Mouse (Mus musculus) heart, embryonic 14.5 days (tissue): ENCODE results near the gene Olfr1395. TPM values are rescaled to one million over a fixed set of nuclear protein-coding genes. Genes with fewer than 3 reads are reported as not detected.
A peak's percentile ranks its signal among the peaks of the same experiment; 100 is the strongest.
"Not testable (repeated sequence)": the region's sequence is repeated elsewhere in the genome, so short reads cannot be mapped to it uniquely, and the experiment has no call there.

Experiments used
- ATAC-seq: fragments of 200-750 bp; cut with Nextera tagmentation; 2 replicates; pipeline ENCODE4 v1.8.0; 2017; ENCODE audit warnings: low read depth, moderate TSS enrichment; ENCODE audit not compliant: insufficient number of reproducible peaks, insufficient read depth, low FRiP score
- H3K27ac ChIP-seq, 2 experiments: fragments of 200-500 bp in 1 of 2; fragments of 300-500 bp in 1 of 2; sonication (generic) in 1 of 2; replicated peaks in 1 of 2; 2 replicates each; pipeline ENCODE4 v1.5.1; 2012 to 2014; ENCODE audit warnings: low read depth in 2 of 2, low read length in 2 of 2, control low read depth in 1 of 2, mild to moderate bottlenecking in 1 of 2, mixed read lengths in 1 of 2; ENCODE audit not compliant: control insufficient read depth in 1 of 2, insufficient read depth in 1 of 2
- H3K27me3 ChIP-seq: fragments of 300-500 bp; sonication (generic); 2 replicates; pipeline ENCODE4 v1.6.1; 2014; ENCODE audit warnings: mild to moderate bottlenecking, low read length, control low read depth; ENCODE audit not compliant: control insufficient read depth, insufficient read depth
- H3K36me3 ChIP-seq: fragments of 300-500 bp; sonication (generic); 2 replicates; pipeline ENCODE4 v1.6.1; 2014; ENCODE audit warnings: mild to moderate bottlenecking, control low read depth, low read length, mixed read lengths; ENCODE audit not compliant: control insufficient read depth, insufficient read depth
- H3K4me1 ChIP-seq, 2 experiments: fragments of 200-500 bp in 1 of 2; fragments of 300-500 bp in 1 of 2; sonication (generic) in 1 of 2; 2 replicates each; pipeline ENCODE4 v1.6.1; 2012 to 2014; ENCODE audit warnings: low read length in 2 of 2, control low read depth in 1 of 2, mixed read lengths in 1 of 2; ENCODE audit not compliant: control insufficient read depth in 2 of 2, insufficient read depth in 2 of 2
- H3K4me2 ChIP-seq: fragments of 300-500 bp; sonication (generic); 2 replicates; pipeline ENCODE4 v1.6.1; 2014; ENCODE audit warnings: mild to moderate bottlenecking, low read length
- H3K4me3 ChIP-seq, 2 experiments: fragments of 200-500 bp in 1 of 2; fragments of 300-500 bp in 1 of 2; sonication (generic) in 1 of 2; 2 replicates each; pipeline ENCODE4 v1.5.1; 2012 to 2014; ENCODE audit warnings: low read length in 2 of 2, mild to moderate bottlenecking in 2 of 2, control low read depth in 1 of 2, low read depth in 1 of 2, moderate library complexity in 1 of 2; ENCODE audit not compliant: control insufficient read depth in 1 of 2, insufficient read depth in 1 of 2
- H3K9ac ChIP-seq: fragments of 300-500 bp; sonication (generic); 2 replicates; pipeline ENCODE4 v1.6.1; 2014; ENCODE audit warnings: mild to moderate bottlenecking, low read length
- H3K9me3 ChIP-seq: fragments of 300-500 bp; sonication (generic); 2 replicates; pipeline ENCODE4 v1.6.1; 2016; ENCODE audit warnings: low read length, control low read depth; ENCODE audit not compliant: control insufficient read depth
- WGBS: fragments of 180-500 bp; shearing (Covaris S2); extraction: QIAGEN DNeasy Blood & Tissue Kit; methylation state at CpG from one replicate; pipeline ENCODE4 v1.1.7; 2014; 5-methylcytosine and 5-hydroxymethylcytosine counted together
- polyA plus RNA-seq: library from polyadenylated mRNA; unstranded; fragments of >200 nt; fragmentation: Nextera tagmentation; extraction: Ambion mirVana; gene quantifications from 2 replicates; pipeline ENCODE4 v1.2.1, GENCODE M21; 2014

Olfr1395 gene
- polyA plus RNA-seq, 1 experiment from 2014 or later, result not detected

- 65% methylated on average over 4 of the region's 4 CpGs for WGBS
- H3K4me1 ChIP-seq, H3K4me2 ChIP-seq, H3K9me3 ChIP-seq, ATAC-seq, H3K27me3 ChIP-seq, H3K4me3 ChIP-seq, H3K9ac ChIP-seq, H3K36me3 ChIP-seq, H3K27ac ChIP-seq: not testable (repeated sequence)
Measured at GRCm38 (mm10) chr11:49176047-49176779, 34.1 kb downstream of the Olfr1395 start.

- no peaks in the 10 kb centered on the region for H3K4me1 ChIP-seq
- no peak for ATAC-seq
- H3K9me3 ChIP-seq, result no peaks in the 10 kb centered on the region
- H3K4me3 ChIP-seq, result no peak overlapping the region
- H3K36me3 ChIP-seq, result no peaks in the 10 kb centered on the region
- no peak overlapping the region for H3K4me2 ChIP-seq
- H3K27ac ChIP-seq, result 0 out of 4 replicates have a peak overlapping the region, but pooled peaks of 1 of the 2 experiments have one; percentile 44
- H3K9ac ChIP-seq, result no peak overlapping the region
- WGBS, result 60% methylated on average over 1 of the region's 1 CpGs
- H3K27me3 ChIP-seq, result no peaks in the 10 kb centered on the region
Measured at GRCm38 (mm10) chr11:49183172-49183571, 41.1 kb downstream of the Olfr1395 start.

GRCm38 (mm10) chr11:49186452-49186851 lies 44.4 kb downstream of the Olfr1395 start:
- Histone ChIP-seq H3K27me3 (no peaks in the 10 kb centered on the region), H3K4me2 (no peak overlapping the region), H3K4me1 (no peaks in the 10 kb centered on the region), H3K9ac (no peak overlapping the region), H3K9me3 (no peaks in the 10 kb centered on the region), H3K36me3 (no peaks in the 10 kb centered on the region), H3K27ac (peak overlapping the region in 1 of 2 experiments; percentile 25; a peak in 2 of 4 replicates), H3K4me3 (no peak overlapping the region)
- no peak for ATAC-seq
- 70% methylated on average over 6 of the region's 6 CpGs for WGBS

- Histone ChIP-seq H3K4me2 (0 out of 2 replicates have a peak within 1 kb of the TSS, but pooled peaks have one; percentile 5), H3K9ac (no peak within 1 kb of the TSS), H3K4me1 (no peaks in the 10 kb centered on the region), H3K27me3 (no peaks in the 10 kb centered on the region), H3K27ac (peak within 1 kb of the TSS; percentile 34 to 45; a peak in 3 of 4 replicates), H3K4me3 (no peak within 1 kb of the TSS), H3K9me3 (no peaks in the 10 kb centered on the region), H3K36me3 (no peaks in the 10 kb centered on the region)
- 69% methylated on average over 8 of the region's 8 CpGs for WGBS
- no peak for ATAC-seq
Measured at GRCm38 (mm10) chr11:49186955-49187488, 44.9 kb downstream of the Olfr1395 start, which contains the start of gene Btnl9. Gene Btnl9, minus strand, starts transcription at chr11:49187159.

GRCm38 (mm10) chr11:49187701-49188100 lies 45.6 kb downstream of the Olfr1395 start:
- Histone ChIP-seq H3K27ac (peak overlapping the region; percentile 34 to 45; a peak in 1 of 4 replicates), H3K9ac (no peak overlapping the region), H3K4me2 (no peak overlapping the region), H3K9me3 (no peaks in the 10 kb centered on the region), H3K27me3 (no peaks in the 10 kb centered on the region), H3K36me3 (no peaks in the 10 kb centered on the region), H3K4me1 (no peaks in the 10 kb centered on the region), H3K4me3 (no peak overlapping the region)
- WGBS, result 66% methylated on average over 10 of the region's 10 CpGs
- no peak for ATAC-seq

GRCm38 (mm10) chr11:49189737-49190136 lies 47.7 kb downstream of the Olfr1395 start:
- Histone ChIP-seq H3K9ac (no peak overlapping the region), H3K4me1 (no peaks in the 10 kb centered on the region), H3K36me3 (no peaks in the 10 kb centered on the region), H3K4me2 (no peak overlapping the region), H3K27ac (no peak overlapping the region), H3K4me3 (no peak overlapping the region), H3K27me3 (no peaks in the 10 kb centered on the region), H3K9me3 (no peaks in the 10 kb centered on the region)
- WGBS, result 2% methylated on average over 7 of the region's 7 CpGs
- no peak for ATAC-seq

- no peak overlapping the region for H3K4me3 ChIP-seq
- no peaks in the 10 kb centered on the region for H3K27me3 ChIP-seq
- no peak overlapping the region for H3K4me2 ChIP-seq
- H3K36me3 ChIP-seq, result no peaks in the 10 kb centered on the region
- no peak overlapping the region for H3K9ac ChIP-seq
- no peak overlapping the region for H3K27ac ChIP-seq
- no peaks in the 10 kb centered on the region for H3K4me1 ChIP-seq
- 36% methylated on average over 2 of the region's 2 CpGs for WGBS
- no peak for ATAC-seq
- H3K9me3 ChIP-seq, result no peaks in the 10 kb centered on the region
Measured at GRCm38 (mm10) chr11:49191083-49191482, 49.0 kb downstream of the Olfr1395 start.
